Mouse (Mus musculus): ENCODE results near the gene Suco. TPM values are rescaled to one million over a fixed set of nuclear protein-coding genes. Genes with fewer than 3 reads are reported as not detected.

Suco gene
- total and polyA plus RNA-seq, 3 experiments: 6.4 to 6.8 TPM; not detected in 1

GRCm38 (mm10) chr1:161876553-161877447, at the start of gene Suco (continued):
- TF ChIP-seq GATA1 (IDR thresholded peaks at IDR 0.05; ENCODE audit: low read depth, low read length) (no peak), ETS1 (IDR thresholded peaks at IDR 0.05; ENCODE audit: low read depth, low read length) (peak; percentile 36; the same call in 1 of the 2 replicates), EP300 (IDR thresholded peaks at IDR 0.05; ENCODE audit: low read depth in 1 of 2, low read length in 2 of 2) (peak in 1 of 2 experiments; percentile 31; a peak in 1 of 4 replicates)

GRCm38 (mm10) chr1:161925281-161925805, 48.9 kb upstream of the Suco start:
- Histone ChIP-seq H3K9me3 (replicated peaks; ENCODE audit: insufficient read depth, low read length) (no peaks in the 10 kb centered on the region), H3K79me2 (ENCODE audit: control insufficient read depth, insufficient read depth, low read length, poor library complexity) (no peaks in the 10 kb centered on the region)
- TF ChIP-seq MAX (IDR thresholded peaks at IDR 0.05; ENCODE audit: low read length): no peak
- no peak for TF ChIP-seq CTCF (IDR thresholded peaks at IDR 0.05 in 2 of 3, conservative IDR thresholded peaks at IDR 0.05 in 1 of 3; ENCODE audit: control insufficient read depth in 1 of 3, insufficient read depth in 1 of 3, low read depth in 2 of 3, low read length in 3 of 3, poor library complexity in 1 of 3, severe bottlenecking in 1 of 3)

GRCm38 (mm10) chr1:161924321-161924720, 47.8 kb upstream of the Suco start:
- H3K9ac ChIP-seq (ENCODE audit: control insufficient read depth, low read depth, low read length, poor library complexity, severe bottlenecking): no peak overlapping the region
- DNase-seq (ENCODE audit: low read depth, low spot score): no peak

More at GRCm38 (mm10) chr1:161925281-161925805, 48.9 kb upstream of the Suco start:
- H3K27me3 ChIP-seq (ENCODE audit: control insufficient read depth in 1 of 2, insufficient read depth in 2 of 2, low read length in 2 of 2): 0 out of 4 replicates have a peak, but pooled peaks cover 0 to 1% of the 10 kb centered on the region in 2 experiments
- DNase-seq (ENCODE audit: low read depth, low spot score): no peak
- H3K4me1 ChIP-seq (ENCODE audit: control insufficient read depth in 1 of 2, insufficient read depth in 2 of 2, low read length in 2 of 2): no peaks in the 10 kb centered on the region
- no peak overlapping the region for H3K9ac ChIP-seq (ENCODE audit: control insufficient read depth, low read depth, low read length, poor library complexity, severe bottlenecking)
- no peak overlapping the region for H3K4me3 ChIP-seq (ENCODE audit: control insufficient read depth in 1 of 2, insufficient read depth in 1 of 2, low read depth in 2 of 2, low read length in 2 of 2)
- no peak overlapping the region for H3K27ac ChIP-seq (ENCODE audit: control insufficient read depth, low read depth, low read length)
- no peaks in the 10 kb centered on the region for H3K36me3 ChIP-seq (ENCODE audit: control insufficient read depth in 1 of 2, insufficient read depth in 2 of 2, low read length in 2 of 2)

GRCm38 (mm10) chr1:161921928-161922327, 45.4 kb upstream of the Suco start:
- Histone ChIP-seq H3K9me3 (replicated peaks; ENCODE audit: insufficient read depth, low read length) (no peaks in the 10 kb centered on the region), H3K4me3 (ENCODE audit: control insufficient read depth in 1 of 2, insufficient read depth in 1 of 2, low read depth in 2 of 2, low read length in 2 of 2) (no peak overlapping the region), H3K79me2 (ENCODE audit: control insufficient read depth, insufficient read depth, low read length, poor library complexity) (no peaks in the 10 kb centered on the region), H3K36me3 (ENCODE audit: control insufficient read depth in 1 of 2, insufficient read depth in 2 of 2, low read length in 2 of 2) (no peaks in the 10 kb centered on the region), H3K27me3 (ENCODE audit: control insufficient read depth in 1 of 2, insufficient read depth in 2 of 2, low read length in 2 of 2) (peaks cover 0 to 3% of the 10 kb centered on the region in 2 experiments; a peak in 1 of 4 replicates), H3K27ac (ENCODE audit: control insufficient read depth, low read depth, low read length) (no peak overlapping the region), H3K4me1 (ENCODE audit: control insufficient read depth in 1 of 2, insufficient read depth in 2 of 2, low read length in 2 of 2) (no peaks in the 10 kb centered on the region), H3K9ac (ENCODE audit: control insufficient read depth, low read depth, low read length, poor library complexity, severe bottlenecking) (no peak overlapping the region)
- TF ChIP-seq POLR2AphosphoS2 (IDR thresholded peaks at IDR 0.05; ENCODE audit: low read length): no peak
- TF ChIP-seq MXI1 (IDR thresholded peaks at IDR 0.05; ENCODE audit: low read depth, low read length): no peak
- no peak for TF ChIP-seq EP300 (IDR thresholded peaks at IDR 0.05; ENCODE audit: low read depth in 1 of 2, low read length in 2 of 2)
- TF ChIP-seq ZNF384 (IDR thresholded peaks at IDR 0.05; ENCODE audit: low read depth, low read length): no peak
- TF ChIP-seq NELFE (IDR thresholded peaks at IDR 0.05; ENCODE audit: low read depth, low read length): no peak
- no peak for TF ChIP-seq MYC (IDR thresholded peaks at IDR 0.05; ENCODE audit: low read depth, low read length)
- no peak for TF ChIP-seq SIN3A (IDR thresholded peaks at IDR 0.05; ENCODE audit: low read length)
- TF ChIP-seq MAX (IDR thresholded peaks at IDR 0.05; ENCODE audit: low read length): no peak
- TF ChIP-seq CTCF (IDR thresholded peaks at IDR 0.05 in 2 of 3, conservative IDR thresholded peaks at IDR 0.05 in 1 of 3; ENCODE audit: control insufficient read depth in 1 of 3, insufficient read depth in 1 of 3, low read depth in 2 of 3, low read length in 3 of 3, poor library complexity in 1 of 3, severe bottlenecking in 1 of 3): no peak
- DNase-seq (ENCODE audit: low read depth, low spot score): no peak

More at GRCm38 (mm10) chr1:161924321-161924720, 47.8 kb upstream of the Suco start:
- Histone ChIP-seq H3K9me3 (replicated peaks; ENCODE audit: insufficient read depth, low read length) (no peaks in the 10 kb centered on the region), H3K79me2 (ENCODE audit: control insufficient read depth, insufficient read depth, low read length, poor library complexity) (no peaks in the 10 kb centered on the region), H3K4me3 (ENCODE audit: control insufficient read depth in 1 of 2, insufficient read depth in 1 of 2, low read depth in 2 of 2, low read length in 2 of 2) (no peak overlapping the region), H3K36me3 (ENCODE audit: control insufficient read depth in 1 of 2, insufficient read depth in 2 of 2, low read length in 2 of 2) (no peaks in the 10 kb centered on the region), H3K27me3 (ENCODE audit: control insufficient read depth in 1 of 2, insufficient read depth in 2 of 2, low read length in 2 of 2) (peaks cover 0 to 3% of the 10 kb centered on the region in 2 experiments; a peak in 1 of 4 replicates), H3K4me1 (ENCODE audit: control insufficient read depth in 1 of 2, insufficient read depth in 2 of 2, low read length in 2 of 2) (no peaks in the 10 kb centered on the region), H3K27ac (ENCODE audit: control insufficient read depth, low read depth, low read length) (no peak overlapping the region)
- no peak for TF ChIP-seq CTCF (IDR thresholded peaks at IDR 0.05 in 2 of 3, conservative IDR thresholded peaks at IDR 0.05 in 1 of 3; ENCODE audit: control insufficient read depth in 1 of 3, insufficient read depth in 1 of 3, low read depth in 2 of 3, low read length in 3 of 3, poor library complexity in 1 of 3, severe bottlenecking in 1 of 3)
- no peak for TF ChIP-seq MAFK (IDR thresholded peaks at IDR 0.05; ENCODE audit: borderline replicate concordance, low read depth, low read length)
- TF ChIP-seq ZNF384 (IDR thresholded peaks at IDR 0.05; ENCODE audit: low read depth, low read length): no peak
- TF ChIP-seq MAZ (IDR thresholded peaks at IDR 0.05; ENCODE audit: low read depth, low read length): no peak
- no peak for TF ChIP-seq TAL1 (IDR thresholded peaks at IDR 0.05; ENCODE audit: low read length)
- TF ChIP-seq POLR2A (IDR thresholded peaks at IDR 0.05; ENCODE audit: control insufficient read depth in 1 of 2, insufficient read depth in 1 of 2, low read depth in 1 of 2, low read length in 2 of 2, poor library complexity in 1 of 2): no peak
- TF ChIP-seq GATA1 (IDR thresholded peaks at IDR 0.05; ENCODE audit: low read depth, low read length): no peak
- TF ChIP-seq MEF2A (IDR thresholded peaks at IDR 0.05; ENCODE audit: extremely low read depth, insufficient replicate concordance, low read depth, low read length, poor library complexity, severe bottlenecking): no peak

Measured in MEL (cell line).